Mouse (Mus musculus) heart, embryonic 13.5 days (tissue): ENCODE results near the gene Prm3. TPM values are rescaled to one million over a fixed set of nuclear protein-coding genes. Genes with fewer than 3 reads are reported as not detected.

ENCODE experiments used
- ATAC-seq: fragments of 200-750 bp; cut with Nextera tagmentation; 2 replicates; pipeline ENCODE4 v1.8.0; 2017; ENCODE audit warnings: moderate TSS enrichment; ENCODE audit not compliant: insufficient number of reproducible peaks, low FRiP score, low TSS enrichment; ENCODE audit errors: extremely low read depth
- H3K27ac ChIP-seq: fragments of 300-500 bp; sonication (generic); replicated peaks from 2 replicates; pipeline ENCODE4 v1.5.1; 2015; ENCODE audit warnings: moderate library complexity, mild to moderate bottlenecking, inconsistent platforms
- H3K27me3 ChIP-seq: fragments of 300-500 bp; sonication (generic); replicated peaks from 2 replicates; pipeline ENCODE4 v1.6.1; 2015; ENCODE audit warnings: mild to moderate bottlenecking, inconsistent platforms
- H3K36me3 ChIP-seq: fragments of 300-500 bp; sonication (generic); 2 replicates; pipeline ENCODE4 v1.6.1; 2015; ENCODE audit warnings: mild to moderate bottlenecking, inconsistent platforms
- H3K4me1 ChIP-seq: fragments of 300-500 bp; sonication (generic); 2 replicates; pipeline ENCODE4 v1.6.1; 2015; ENCODE audit warnings: inconsistent platforms
- H3K4me2 ChIP-seq: fragments of 300-500 bp; sonication (generic); 2 replicates; pipeline ENCODE4 v1.6.1; 2015; ENCODE audit warnings: inconsistent platforms, mild to moderate bottlenecking, moderate library complexity
- H3K4me3 ChIP-seq: fragments of 300-500 bp; sonication (generic); 2 replicates; pipeline ENCODE4 v1.5.1; 2015; ENCODE audit warnings: moderate library complexity, mild to moderate bottlenecking, inconsistent platforms
- H3K9ac ChIP-seq: fragments of 300-500 bp; sonication (generic); 2 replicates; pipeline ENCODE4 v1.6.1; 2015; ENCODE audit warnings: inconsistent platforms, mild to moderate bottlenecking, moderate library complexity
- H3K9me3 ChIP-seq: fragments of 300-500 bp; sonication (generic); 2 replicates; pipeline ENCODE4 v1.6.1; 2016; ENCODE audit warnings: inconsistent platforms
- WGBS: fragments of 180-500 bp; shearing (Covaris S2); methylation state at CpG from one replicate; pipeline ENCODE4 v1.1.7; 2015; ENCODE audit warnings: mixed read lengths; 5-methylcytosine and 5-hydroxymethylcytosine counted together
- polyA plus RNA-seq: library from polyadenylated mRNA; unstranded; fragments of >200 nt; fragmentation: Nextera tagmentation; extraction: Ambion mirVana; gene quantifications from 2 replicates; pipeline ENCODE4 v1.2.1, GENCODE M21; 2015

The Prm3 gene
- polyA plus RNA-seq, 1 experiment from 2014 or later = not detected

- H3K4me1 ChIP-seq = peaks cover 72% of the 10 kb centered on the region
- peak overlapping the region; percentile 85 for H3K4me3 ChIP-seq
- H3K27ac ChIP-seq = peak overlapping the region; percentile 82
- peak overlapping the region; percentile 97 for H3K4me2 ChIP-seq
- peaks cover 5% of the 10 kb centered on the region; the same call in 1 of the 2 replicates for H3K36me3 ChIP-seq
- no peak for ATAC-seq
- no peaks in the 10 kb centered on the region for H3K27me3 ChIP-seq
- 14% methylated on average over 1 of the region's 1 CpGs for WGBS
- H3K9ac ChIP-seq = peak overlapping the region; percentile 93
- H3K9me3 ChIP-seq = no peaks in the 10 kb centered on the region
Observed at GRCm38 (mm10) chr16:10783152-10783434, 7.6 kb downstream of the Prm3 start.

- H3K4me3 ChIP-seq = peak overlapping the region; percentile 85
- H3K36me3 ChIP-seq = peaks cover 5% of the 10 kb centered on the region; the same call in 1 of the 2 replicates
- peak overlapping the region; percentile 93 for H3K9ac ChIP-seq
- WGBS = 38% methylated on average over 6 of the region's 6 CpGs
- H3K4me1 ChIP-seq = peaks cover 75% of the 10 kb centered on the region
- H3K9me3 ChIP-seq = no peaks in the 10 kb centered on the region
- H3K4me2 ChIP-seq = peak overlapping the region; percentile 97
- H3K27me3 ChIP-seq = no peaks in the 10 kb centered on the region
- no peak for ATAC-seq
- H3K27ac ChIP-seq = peak overlapping the region; percentile 82
Observed at GRCm38 (mm10) chr16:10782377-10783151, 8.2 kb downstream of the Prm3 start.

GRCm38 (mm10) chr16:10781862-10782371 lies 8.8 kb downstream of the Prm3 start:
- peak overlapping the region; percentile 97 for H3K4me2 ChIP-seq
- H3K27me3 ChIP-seq = no peaks in the 10 kb centered on the region
- peak overlapping the region; percentile 85; the same call in 1 of the 2 replicates for H3K4me3 ChIP-seq
- H3K36me3 ChIP-seq = peaks cover 5% of the 10 kb centered on the region; the same call in 1 of the 2 replicates
- peak overlapping the region; percentile 82 for H3K27ac ChIP-seq
- H3K4me1 ChIP-seq = peaks cover 74% of the 10 kb centered on the region
- peak overlapping the region; percentile 93 for H3K9ac ChIP-seq
- 15% methylated on average over 9 of the region's 9 CpGs for WGBS
- no peaks in the 10 kb centered on the region for H3K9me3 ChIP-seq
- ATAC-seq = no peak

GRCm38 (mm10) chr16:10780631-10781120 lies 10.0 kb downstream of the Prm3 start:
- no peaks in the 10 kb centered on the region for H3K9me3 ChIP-seq
- no peak for ATAC-seq

GRCm38 (mm10) chr16:10777579-10778160 lies 13.0 kb downstream of the Prm3 start:
- Histone ChIP-seq H3K4me2 (no peak overlapping the region), H3K4me1 (peaks cover 60% of the 10 kb centered on the region), H3K9ac (no peak overlapping the region), H3K36me3 (peaks cover under 1% of the 10 kb centered on the region; the same call in 1 of the 2 replicates), H3K27ac (peak overlapping the region; percentile 17), H3K4me3 (no peak overlapping the region), H3K9me3 (no peaks in the 10 kb centered on the region), H3K27me3 (no peaks in the 10 kb centered on the region)
- ATAC-seq = no peak
- WGBS = 53% methylated on average over 5 of the region's 5 CpGs

More at GRCm38 (mm10) chr16:10780631-10781120, 10.0 kb downstream of the Prm3 start:
- H3K36me3 ChIP-seq = peaks cover 5% of the 10 kb centered on the region; the same call in 1 of the 2 replicates
- H3K4me2 ChIP-seq = no peak overlapping the region
- WGBS = 76% methylated on average over 5 of the region's 5 CpGs
- no peak overlapping the region for H3K9ac ChIP-seq
- peak overlapping the region; percentile 82 for H3K27ac ChIP-seq
- H3K27me3 ChIP-seq = no peaks in the 10 kb centered on the region
- peaks cover 74% of the 10 kb centered on the region for H3K4me1 ChIP-seq
- H3K4me3 ChIP-seq = no peak overlapping the region

GRCm38 (mm10) chr16:10776322-10776721 lies 14.4 kb downstream of the Prm3 start:
- no peaks in the 10 kb centered on the region for H3K9me3 ChIP-seq
- no peak overlapping the region for H3K9ac ChIP-seq
- peaks cover 48% of the 10 kb centered on the region for H3K4me1 ChIP-seq
- ATAC-seq = no peak
- no peaks in the 10 kb centered on the region for H3K27me3 ChIP-seq
- 33% methylated on average over 7 of the region's 7 CpGs for WGBS
- no peak overlapping the region for H3K4me3 ChIP-seq
- H3K27ac ChIP-seq = no peak overlapping the region
- no peaks in the 10 kb centered on the region for H3K36me3 ChIP-seq
- H3K4me2 ChIP-seq = no peak overlapping the region

GRCm38 (mm10) chr16:10774726-10775125 lies 16.0 kb downstream of the Prm3 start:
- Histone ChIP-seq H3K4me2 (no peak overlapping the region), H3K36me3 (no peaks in the 10 kb centered on the region), H3K9me3 (no peaks in the 10 kb centered on the region), H3K4me3 (no peak overlapping the region), H3K27me3 (no peaks in the 10 kb centered on the region), H3K9ac (no peak overlapping the region), H3K4me1 (peaks cover 47% of the 10 kb centered on the region), H3K27ac (no peak overlapping the region)
- WGBS = 36% methylated on average over 4 of the region's 4 CpGs
- ATAC-seq = no peak

- Histone ChIP-seq H3K27ac (no peak overlapping the region), H3K4me2 (no peak overlapping the region), H3K4me3 (no peak overlapping the region), H3K27me3 (no peaks in the 10 kb centered on the region; the same call in 1 of the 2 replicates), H3K9ac (no peak overlapping the region), H3K36me3 (no peaks in the 10 kb centered on the region), H3K9me3 (no peaks in the 10 kb centered on the region), H3K4me1 (peaks cover 48% of the 10 kb centered on the region)
- WGBS = 82% methylated on average over 8 of the region's 8 CpGs
- no peak for ATAC-seq
Observed at GRCm38 (mm10) chr16:10773543-10773942, 17.2 kb downstream of the Prm3 start.

- no peak overlapping the region for H3K4me2 ChIP-seq
- no peaks in the 10 kb centered on the region for H3K9me3 ChIP-seq
- H3K4me1 ChIP-seq = peaks cover 32% of the 10 kb centered on the region
- no peaks in the 10 kb centered on the region for H3K36me3 ChIP-seq
- no peak overlapping the region for H3K9ac ChIP-seq
- 60% methylated on average over 19 of the region's 19 CpGs for WGBS
- no peak overlapping the region for H3K4me3 ChIP-seq
- H3K27ac ChIP-seq = no peak overlapping the region
- H3K27me3 ChIP-seq = no peaks in the 10 kb centered on the region; the same call in none of the 2 replicates
- no peak for ATAC-seq
Observed at GRCm38 (mm10) chr16:10771769-10772510, 18.8 kb downstream of the Prm3 start.

- Histone ChIP-seq H3K4me3 (no peak overlapping the region), H3K27ac (0 out of 2 replicates have a peak overlapping the region, but pooled peaks have one; percentile 7), H3K4me1 (peaks cover 23% of the 10 kb centered on the region), H3K4me2 (no peak overlapping the region), H3K9me3 (no peaks in the 10 kb centered on the region), H3K36me3 (no peaks in the 10 kb centered on the region), H3K27me3 (no peaks in the 10 kb centered on the region; the same call in none of the 2 replicates), H3K9ac (no peak overlapping the region; the same call in 1 of the 2 replicates)
- 31% methylated on average over 4 of the region's 4 CpGs for WGBS
- no peak for ATAC-seq
Observed at GRCm38 (mm10) chr16:10770531-10771325, 20.0 kb downstream of the Prm3 start.
